8 mouse cellular contexts compared by ENCODE assay signal in the genomic region with DNA sequence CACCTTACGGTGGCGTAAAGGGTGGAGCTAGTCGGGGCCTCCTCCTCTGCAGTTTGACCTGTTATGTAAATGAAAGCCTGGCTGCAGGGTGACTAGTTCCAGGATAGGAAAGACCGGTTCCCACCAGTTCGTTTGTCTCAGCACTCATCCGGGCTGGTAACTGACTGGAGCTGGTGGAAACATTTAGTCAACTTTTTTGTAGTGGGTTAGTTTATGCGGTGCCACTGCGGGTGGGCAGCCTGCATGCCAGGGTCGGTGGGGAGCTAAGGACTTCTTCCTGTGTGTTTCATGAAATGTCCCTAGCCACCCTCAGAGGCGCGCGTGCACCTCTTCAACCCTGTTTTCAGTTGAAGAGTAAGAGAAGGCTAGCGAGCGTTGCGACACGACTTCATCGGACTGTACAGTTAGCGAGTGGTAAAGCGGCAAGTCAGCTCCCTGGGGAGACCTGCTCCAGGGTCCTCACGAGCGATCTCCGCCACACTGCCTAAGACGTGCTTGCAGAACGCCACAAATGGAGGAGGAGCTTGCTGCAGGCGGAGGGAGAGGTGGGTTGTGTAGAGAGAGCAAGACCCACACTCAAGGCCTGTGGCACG.
DNase-seq lines count a peak whose midpoint lies in the region; ATAC-seq and TF ChIP-seq lines count a peak whose summit lies in the region.

No protein-coding gene starts in this region.

- H3K27me3 ChIP-seq in E14TG2a.4 (ENCODE audit: insufficient read depth, low read length) = no peaks in the 10 kb centered on the region
- no peaks in the 10 kb centered on the region for H3K27me3 ChIP-seq in intestine, embryonic 15.5 days (replicated peaks)
- peaks cover 20% of the 10 kb centered on the region for H3K27me3 ChIP-seq in liver, embryonic 13.5 days
- H3K27me3 ChIP-seq in neural tube, embryonic 12.5 days (replicated peaks) = peaks cover 5% of the 10 kb centered on the region; the same call in 1 of the 2 replicates

- WGBS in intestine, embryonic 15.5 days = 12% methylated on average over 26 of the region's 26 CpGs
- 15% methylated on average over 26 of the region's 26 CpGs for WGBS in liver, embryonic 13.5 days (ENCODE audit: insufficient replicate concordance)
- 9% methylated on average over 26 of the region's 26 CpGs for WGBS in neural tube, embryonic 12.5 days

- peak; percentile 91 for ATAC-seq in intestine, embryonic 15.5 days
- peak; percentile 54 for ATAC-seq in liver, embryonic 13.5 days (ENCODE audit: low read depth)
- ATAC-seq in neural tube, embryonic 12.5 days (ENCODE audit: low FRiP score, low read depth) = peak; percentile 68

- H3K4me1 ChIP-seq in E14TG2a.4 (replicated peaks; ENCODE audit: low read depth, low read length) = peaks cover 86% of the 10 kb centered on the region
- peaks cover 11% of the 10 kb centered on the region; the same call in 1 of the 2 replicates for H3K4me1 ChIP-seq in intestine, embryonic 15.5 days (replicated peaks)
- peaks cover 11% of the 10 kb centered on the region for H3K4me1 ChIP-seq in liver, embryonic 13.5 days (replicated peaks)
- H3K4me1 ChIP-seq in neural tube, embryonic 12.5 days = 0 out of 2 replicates have a peak, but pooled peaks cover 3% of the 10 kb centered on the region

- H3K36me3 ChIP-seq in E14TG2a.4 (ENCODE audit: insufficient read depth, low read length) = peaks cover 7% of the 10 kb centered on the region
- H3K36me3 ChIP-seq in intestine, embryonic 15.5 days = no peaks in the 10 kb centered on the region
- no peaks in the 10 kb centered on the region for H3K36me3 ChIP-seq in liver, embryonic 13.5 days
- no peaks in the 10 kb centered on the region for H3K36me3 ChIP-seq in neural tube, embryonic 12.5 days

- H3K4me3 ChIP-seq in E14TG2a.4 (replicated peaks; ENCODE audit: low read length) = peak overlapping the region; percentile 78
- peak overlapping the region; percentile 27 for H3K4me3 ChIP-seq in intestine, embryonic 15.5 days (replicated peaks)
- peak overlapping the region; percentile 11 for H3K4me3 ChIP-seq in liver, embryonic 13.5 days (replicated peaks)
- 0 out of 2 replicates have a peak overlapping the region, but pooled peaks have one; percentile 20 for H3K4me3 ChIP-seq in neural tube, embryonic 12.5 days

- DNase-seq in embryo, embryonic 9.5 days (ENCODE audit: extremely low spot score) = peak; percentile 42
- DNase-seq in liver, embryonic 13.5 days = no peak
- no peak for DNase-seq in natural killer cell, adult 2 months (ENCODE audit: low spot score in 2 of 2)
- DNase-seq in adrenal gland, postnatal 36 days = no peak
- no peak for DNase-seq in thymus, postnatal 36 days

- no peaks in the 10 kb centered on the region for H3K9me3 ChIP-seq in E14TG2a.4 (ENCODE audit: low read length)
- H3K9me3 ChIP-seq in intestine, embryonic 15.5 days = no peaks in the 10 kb centered on the region
- H3K9me3 ChIP-seq in liver, embryonic 13.5 days (replicated peaks) = no peaks in the 10 kb centered on the region
- H3K9me3 ChIP-seq in neural tube, embryonic 12.5 days = no peaks in the 10 kb centered on the region

- H3K27ac ChIP-seq in intestine, embryonic 15.5 days = 0 out of 2 replicates have a peak overlapping the region, but pooled peaks have one; percentile 17
- H3K27ac ChIP-seq in liver, embryonic 13.5 days = no peak overlapping the region
- no peak overlapping the region for H3K27ac ChIP-seq in neural tube, embryonic 12.5 days

- peak overlapping the region; percentile 66 for H3K4me2 ChIP-seq in intestine, embryonic 15.5 days (replicated peaks)
- H3K4me2 ChIP-seq in liver, embryonic 13.5 days = peak overlapping the region; percentile 58
- H3K4me2 ChIP-seq in neural tube, embryonic 12.5 days (replicated peaks) = peak overlapping the region; percentile 55

- TF ChIP-seq CTCF in E14TG2a.4 (conservative IDR thresholded peaks at IDR 0.05; ENCODE audit: low read length) = no peak

- H3K9ac ChIP-seq in intestine, embryonic 15.5 days = peak overlapping the region; percentile 44
- peak overlapping the region; percentile 26; the same call in 1 of the 2 replicates for H3K9ac ChIP-seq in liver, embryonic 13.5 days
- H3K9ac ChIP-seq in neural tube, embryonic 12.5 days = no peak overlapping the region

Comparison
In these comparisons a context has a peak if more than half of its experiments do, and no peak if none do; other contexts are left out.
1. H3K4me3 ChIP-seq: peak in every context shown above with its lines; median percentile 78 in E14TG2a.4; 27 in intestine, embryonic 15.5 days; 20 in neural tube, embryonic 12.5 days; 11 in liver, embryonic 13.5 days.